Mouse (Mus musculus): ENCODE measurements around the gene Kcng3.

GRCm38 (mm10) chr17:83613907-83614306 is 17.8 kb downstream of the Kcng3 start:
- TF ChIP-seq CTCF (IDR thresholded peaks at IDR 0.05; ENCODE audit: extremely low read depth, insufficient read length, insufficient replicate concordance, low read depth, low read length): no peak
- TF ChIP-seq POLR2A (IDR thresholded peaks at IDR 0.05; ENCODE audit: low read depth, low read length): no peak

All from small intestine, adult 2 months (tissue).